Mouse (Mus musculus) heart, embryonic 11.5 days (tissue): ENCODE results near the gene Gpcpd1. TPM values are rescaled to one million over a fixed set of nuclear protein-coding genes. Genes with fewer than 3 reads are reported as not detected.

Source experiments
- ATAC-seq: fragments of 200-750 bp; cut with Nextera tagmentation; replicated peaks from 2 replicates; pipeline ENCODE4 v1.8.0; 2017; ENCODE audit warnings: moderate library complexity; ENCODE audit not compliant: insufficient number of reproducible peaks, low FRiP score, low TSS enrichment
- H3K27ac ChIP-seq: fragments of 300-500 bp; sonication (generic); 2 replicates; pipeline ENCODE4 v1.5.1; 2014; ENCODE audit warnings: mild to moderate bottlenecking, low read depth, low read length
- H3K27me3 ChIP-seq: fragments of 300-500 bp; sonication (generic); 2 replicates; pipeline ENCODE4 v1.6.1; 2014; ENCODE audit warnings: mild to moderate bottlenecking, low read length, mixed read lengths; ENCODE audit not compliant: control insufficient read depth, insufficient read depth
- H3K36me3 ChIP-seq: fragments of 300-500 bp; sonication (generic); 2 replicates; pipeline ENCODE4 v1.6.1; 2014; ENCODE audit warnings: mild to moderate bottlenecking, low read length, moderate library complexity, mixed read lengths; ENCODE audit not compliant: control insufficient read depth, insufficient read depth
- H3K4me1 ChIP-seq: fragments of 300-500 bp; sonication (generic); 2 replicates; pipeline ENCODE4 v1.6.1; 2014; ENCODE audit warnings: low read length; ENCODE audit not compliant: control insufficient read depth, insufficient read depth
- H3K4me2 ChIP-seq: fragments of 300-500 bp; sonication (generic); 2 replicates; pipeline ENCODE4 v1.6.1; 2014; ENCODE audit warnings: mild to moderate bottlenecking, moderate library complexity
- H3K4me3 ChIP-seq: fragments of 300-500 bp; sonication (generic); 2 replicates; pipeline ENCODE4 v1.5.1; 2014; ENCODE audit warnings: low read depth, low read length
- H3K9ac ChIP-seq: fragments of 300-500 bp; sonication (generic); 2 replicates; pipeline ENCODE4 v1.6.1; 2014; ENCODE audit warnings: mild to moderate bottlenecking, low read depth, low read length, moderate library complexity
- H3K9me3 ChIP-seq: fragments of 300-500 bp; sonication (generic); replicated peaks from 2 replicates; pipeline ENCODE4 v1.6.1; 2016; ENCODE audit warnings: low read length; ENCODE audit not compliant: control insufficient read depth
- WGBS: fragments of 180-500 bp; shearing (Covaris S2); extraction: QIAGEN DNeasy Blood & Tissue Kit; methylation state at CpG from one replicate; pipeline ENCODE4 v1.1.7; 2014; ENCODE audit not compliant: insufficient replicate concordance; 5-methylcytosine and 5-hydroxymethylcytosine counted together
- polyA plus RNA-seq: library from polyadenylated mRNA; unstranded; fragments of >200 nt; fragmentation: Nextera tagmentation; extraction: Ambion mirVana; gene quantifications from 2 replicates; pipeline ENCODE4 v1.2.1, GENCODE M21; 2014

The Gpcpd1 gene
- polyA plus RNA-seq, 1 experiment from 2014 or later: 36.5 TPM

DNA sequence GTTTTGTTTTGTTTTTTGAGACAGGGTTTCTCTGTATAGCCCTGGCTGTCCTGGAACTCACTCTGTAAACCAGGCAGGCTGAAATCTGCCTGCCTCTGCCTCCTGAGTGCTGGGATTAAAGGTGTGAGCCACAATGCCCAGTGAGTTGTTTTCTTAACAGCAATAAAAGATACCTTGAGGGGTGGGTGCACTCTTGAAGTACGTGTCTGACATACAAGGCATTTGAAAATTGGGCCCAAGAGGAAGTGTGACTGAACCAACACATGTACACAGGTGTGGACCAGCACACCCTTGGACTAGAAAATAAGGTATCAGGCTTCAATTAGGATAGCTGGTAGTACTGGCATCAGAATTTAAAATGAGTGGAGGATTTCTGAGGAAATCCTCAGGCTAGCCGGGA, 16.2 kb downstream of the Gpcpd1 start:
- H3K4me3 ChIP-seq: no peak overlapping the region
- peaks cover 11% of the 10 kb centered on the region for H3K4me1 ChIP-seq
- no peak overlapping the region for H3K27ac ChIP-seq
- no peaks in the 10 kb centered on the region for H3K27me3 ChIP-seq
- no peak overlapping the region for H3K9ac ChIP-seq
- no peak for ATAC-seq
- no peak overlapping the region for H3K4me2 ChIP-seq
- peaks cover 10% of the 10 kb centered on the region for H3K36me3 ChIP-seq
- 95% methylated on average over 2 of the region's 2 CpGs for WGBS
- H3K9me3 ChIP-seq: no peaks in the 10 kb centered on the region

DNA sequence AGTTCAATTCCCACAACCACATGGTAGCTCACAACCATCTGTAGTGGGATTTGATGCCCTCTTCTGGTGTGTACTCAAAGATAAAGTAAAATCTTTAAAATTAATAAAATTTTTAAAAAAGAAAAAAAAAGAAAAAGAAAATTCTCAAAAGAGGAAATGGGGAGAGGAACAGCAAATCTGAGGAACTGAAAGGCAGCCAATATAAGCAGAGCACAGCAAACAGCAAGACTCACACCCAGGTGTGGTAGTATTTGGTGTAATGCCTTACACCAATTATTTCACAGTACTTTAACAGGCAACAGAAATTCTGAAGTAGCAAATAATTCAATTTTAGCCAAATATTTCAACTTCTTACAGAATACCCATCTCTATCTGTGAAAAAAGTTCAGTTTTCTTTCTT, 16.7 kb downstream of the Gpcpd1 start:
- ATAC-seq: no peak
- Histone ChIP-seq H3K9ac (no peak overlapping the region), H3K4me1 (peaks cover 11% of the 10 kb centered on the region), H3K4me2 (no peak overlapping the region), H3K27me3 (no peaks in the 10 kb centered on the region), H3K9me3 (no peaks in the 10 kb centered on the region), H3K4me3 (no peak overlapping the region), H3K36me3 (peaks cover 10% of the 10 kb centered on the region), H3K27ac (no peak overlapping the region)

DNA sequence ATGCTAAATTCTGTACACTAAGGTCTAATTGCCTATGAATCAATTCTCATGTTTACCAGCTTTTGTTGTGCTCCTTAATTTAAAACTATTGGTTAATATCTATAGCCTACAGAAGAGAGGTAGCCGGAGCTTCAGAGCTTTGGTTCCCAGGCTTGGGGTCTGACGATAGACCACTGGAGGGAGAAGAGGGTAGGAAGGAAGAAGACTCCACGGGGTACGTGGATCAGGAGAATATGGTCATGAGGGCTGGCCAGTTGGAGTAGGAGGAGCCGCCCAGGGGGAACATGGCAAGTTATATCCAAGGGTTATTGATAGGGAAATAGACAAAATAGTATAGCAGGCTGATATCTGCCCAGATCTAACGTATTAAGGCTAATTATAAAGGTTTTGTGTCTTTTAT, 17.8 kb downstream of the Gpcpd1 start:
- Histone ChIP-seq H3K27ac (no peak overlapping the region), H3K4me1 (peaks cover 3% of the 10 kb centered on the region; the same call in 1 of the 2 replicates), H3K9ac (no peak overlapping the region), H3K4me2 (no peak overlapping the region), H3K36me3 (peaks cover 10% of the 10 kb centered on the region), H3K9me3 (no peaks in the 10 kb centered on the region), H3K4me3 (no peak overlapping the region), H3K27me3 (no peaks in the 10 kb centered on the region)
- ATAC-seq: no peak
- 87% methylated on average over 6 of the region's 6 CpGs for WGBS

DNA sequence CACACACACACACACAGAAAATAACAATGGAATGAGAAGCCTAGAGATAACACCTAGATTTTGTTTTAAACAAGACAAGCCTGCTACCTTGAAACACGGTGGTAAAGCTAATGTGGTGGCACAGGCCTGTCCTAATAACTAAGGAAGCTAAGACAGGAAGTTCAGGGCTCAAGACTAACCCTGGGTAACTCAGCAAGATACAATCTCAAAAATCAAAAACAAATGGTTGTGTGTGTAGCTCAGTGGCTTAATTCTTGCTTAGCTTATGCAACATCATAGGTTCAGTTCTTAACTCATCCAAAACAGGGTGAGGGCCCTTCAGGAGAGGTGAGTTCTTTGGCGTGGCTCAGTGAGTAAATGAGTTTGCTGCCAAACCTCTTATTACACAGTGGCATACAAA, 20.1 kb downstream of the Gpcpd1 start:
- H3K36me3 ChIP-seq: peaks cover 10% of the 10 kb centered on the region
- H3K4me1 ChIP-seq: no peaks in the 10 kb centered on the region
- no peak overlapping the region for H3K27ac ChIP-seq
- H3K27me3 ChIP-seq: no peaks in the 10 kb centered on the region
- WGBS: 89% methylated on average over 2 of the region's 2 CpGs
- no peak overlapping the region for H3K9ac ChIP-seq
- no peaks in the 10 kb centered on the region for H3K9me3 ChIP-seq
- no peak overlapping the region for H3K4me2 ChIP-seq
- ATAC-seq: no peak
- H3K4me3 ChIP-seq: no peak overlapping the region

DNA sequence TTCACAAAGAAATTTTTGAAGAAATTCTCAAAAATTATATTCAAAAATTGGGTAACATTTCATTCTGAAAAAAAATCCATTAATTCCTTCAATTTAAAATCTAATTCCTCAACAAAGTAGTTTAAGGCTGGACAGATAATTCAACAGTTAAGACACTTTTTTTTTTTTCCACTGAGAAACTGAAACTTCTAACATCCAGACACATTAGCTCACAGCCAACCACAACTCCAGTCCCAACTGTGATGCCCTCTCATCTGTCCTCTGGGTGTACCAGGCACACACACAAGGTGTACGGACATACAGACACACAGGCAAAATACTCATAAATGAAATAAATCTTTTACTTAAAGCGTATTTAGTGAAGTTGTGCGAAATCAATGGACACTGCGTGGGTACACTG, 25.7 kb downstream of the Gpcpd1 start:
- Histone ChIP-seq H3K9me3 (no peaks in the 10 kb centered on the region), H3K9ac (no peak overlapping the region), H3K4me1 (no peaks in the 10 kb centered on the region), H3K27ac (no peak overlapping the region), H3K27me3 (no peaks in the 10 kb centered on the region), H3K4me2 (no peak overlapping the region), H3K4me3 (no peak overlapping the region), H3K36me3 (peaks cover 5% of the 10 kb centered on the region)
- WGBS: 95% methylated on average over 4 of the region's 4 CpGs
- ATAC-seq: no peak

DNA sequence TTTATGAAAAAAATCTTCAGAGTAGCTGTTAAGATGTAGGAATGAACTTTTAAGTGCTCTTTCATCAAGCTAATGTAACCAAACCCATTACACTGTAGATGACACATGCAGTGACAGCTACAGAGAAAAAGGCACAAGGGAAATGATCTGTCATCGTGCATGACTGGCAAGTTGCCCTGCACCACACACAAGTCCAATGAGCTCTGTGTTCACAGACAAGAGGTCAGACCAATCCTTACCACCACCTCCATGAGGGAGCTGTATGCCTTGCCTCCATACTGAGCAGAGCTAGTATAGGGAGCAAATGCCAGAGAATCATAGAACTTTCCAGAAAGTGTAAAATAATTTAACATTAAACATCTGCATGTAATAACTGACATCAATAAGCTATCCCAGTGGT, 59.7 kb downstream of the Gpcpd1 start:
- Histone ChIP-seq H3K4me1 (no peaks in the 10 kb centered on the region), H3K4me3 (no peak overlapping the region), H3K4me2 (no peak overlapping the region), H3K27me3 (no peaks in the 10 kb centered on the region), H3K9ac (no peak overlapping the region), H3K9me3 (no peaks in the 10 kb centered on the region), H3K36me3 (peaks cover 3% of the 10 kb centered on the region; the same call in 1 of the 2 replicates), H3K27ac (no peak overlapping the region)
- 80% methylated on average over 1 of the region's 1 CpGs for WGBS
- ATAC-seq: no peak

DNA sequence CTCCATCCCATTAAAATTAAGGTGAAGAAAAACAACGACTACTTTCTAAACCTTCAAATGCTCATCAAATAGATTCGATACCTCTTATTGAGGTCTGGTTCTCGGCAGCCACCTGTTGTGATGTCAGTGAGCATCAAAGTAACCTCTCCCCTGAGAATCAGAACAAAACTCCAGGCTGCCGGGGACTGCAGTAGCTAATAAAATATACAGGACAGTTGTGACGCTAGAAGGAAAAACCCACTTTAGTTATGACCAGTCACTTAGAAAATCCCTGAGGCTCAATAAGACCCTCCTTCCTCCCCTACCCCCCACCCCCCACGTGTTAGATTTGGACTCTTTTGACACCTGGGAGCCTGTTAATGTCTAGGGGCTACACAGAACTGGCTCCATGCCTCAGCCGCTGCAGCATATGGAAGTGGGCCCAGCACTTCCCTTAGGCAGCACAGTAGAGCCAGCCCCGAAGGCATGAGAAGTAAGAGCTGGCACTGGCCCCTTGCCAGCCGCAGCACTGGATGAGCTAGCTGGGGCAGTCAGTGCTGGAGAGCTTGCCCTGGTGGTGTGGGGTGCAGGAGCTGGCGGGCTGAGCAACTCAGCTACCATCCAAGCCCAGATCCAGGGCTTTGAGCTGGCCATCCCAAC, 60.5 kb downstream of the Gpcpd1 start:
- no peaks in the 10 kb centered on the region for H3K4me1 ChIP-seq
- H3K27me3 ChIP-seq: no peaks in the 10 kb centered on the region
- no peaks in the 10 kb centered on the region for H3K9me3 ChIP-seq
- H3K36me3 ChIP-seq: peaks cover 3% of the 10 kb centered on the region; the same call in 1 of the 2 replicates
- H3K4me2 ChIP-seq: no peak overlapping the region
- H3K4me3 ChIP-seq: no peak overlapping the region
- 77% methylated on average over 10 of the region's 10 CpGs for WGBS
- ATAC-seq: no peak
- H3K9ac ChIP-seq: no peak overlapping the region
- H3K27ac ChIP-seq: no peak overlapping the region

DNA sequence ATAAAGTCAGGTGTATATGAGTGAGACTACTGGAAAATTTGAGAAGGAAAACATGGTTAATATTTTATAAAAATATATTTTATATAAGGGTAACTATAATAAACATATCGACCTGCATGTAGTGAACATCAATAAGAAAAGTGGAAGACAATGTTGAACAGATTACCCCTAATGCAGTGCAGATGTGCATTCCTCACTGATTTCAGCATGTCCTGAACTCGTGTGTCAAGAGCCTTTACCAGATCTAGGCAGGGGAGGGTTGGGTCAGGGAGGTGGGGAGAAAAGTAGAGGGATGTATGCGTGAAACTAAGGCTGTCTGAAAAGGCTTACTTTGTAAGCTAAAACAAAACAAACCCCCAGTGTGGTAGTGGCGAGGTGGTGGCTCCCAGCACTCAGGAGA, 61.4 kb downstream of the Gpcpd1 start:
- no peaks in the 10 kb centered on the region for H3K9me3 ChIP-seq
- no peak overlapping the region for H3K9ac ChIP-seq
- no peak for ATAC-seq
- no peak overlapping the region for H3K4me3 ChIP-seq
- H3K4me1 ChIP-seq: no peaks in the 10 kb centered on the region
- H3K27me3 ChIP-seq: no peaks in the 10 kb centered on the region
- peaks cover 3% of the 10 kb centered on the region; the same call in 1 of the 2 replicates for H3K36me3 ChIP-seq
- no peak overlapping the region for H3K27ac ChIP-seq
- 58% methylated on average over 4 of the region's 4 CpGs for WGBS
- no peak overlapping the region for H3K4me2 ChIP-seq
